Mouse (Mus musculus): ENCODE measurements around the gene Btbd2. TPM values are rescaled to one million over a fixed set of nuclear protein-coding genes. Genes with fewer than 3 reads are reported as not detected.
A peak's percentile ranks its signal among the peaks of the same experiment; 100 is the strongest.

Gene Btbd2
- 14.4 and 15.9 TPM in 2 replicates for polyA plus RNA-seq (2015; fragmentation: Nextera tagmentation; extraction: Ambion mirVana)

DNA sequence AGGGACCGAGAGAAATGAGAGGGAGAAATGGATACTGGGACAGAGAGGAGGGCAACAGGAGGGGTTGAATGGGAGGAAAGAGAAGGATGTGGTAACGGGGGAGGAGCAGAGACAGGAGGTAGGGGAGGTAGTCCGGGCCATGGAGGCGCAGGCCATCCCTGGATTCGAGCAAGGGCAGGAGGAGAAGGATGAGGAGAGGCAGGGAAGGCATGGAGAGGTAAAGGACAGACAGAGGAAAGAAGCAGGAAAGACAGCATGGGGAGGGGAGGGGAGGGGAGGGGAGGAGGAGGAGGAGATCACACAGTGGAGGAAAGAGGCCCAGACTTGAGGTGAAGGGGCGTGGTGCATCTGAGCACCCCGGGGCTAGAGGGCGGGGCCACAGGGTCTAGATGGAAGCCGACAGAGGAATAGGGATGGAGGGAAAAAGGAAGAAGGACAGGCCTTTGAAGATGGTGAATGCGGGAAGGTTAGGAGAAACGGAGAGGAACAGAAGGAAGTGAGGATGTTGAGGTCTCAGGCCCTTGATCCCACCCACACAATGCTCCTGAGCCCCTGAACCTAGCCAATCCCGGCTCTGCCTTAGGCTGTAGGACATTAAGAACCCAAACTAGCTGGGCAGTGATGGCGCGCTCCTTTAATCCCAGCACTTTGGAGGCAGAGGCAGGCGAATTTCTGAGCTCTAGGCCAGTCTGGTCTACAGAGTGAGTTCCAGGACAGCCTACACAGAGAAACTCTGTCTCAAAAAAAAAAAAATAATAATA, at the start of gene Btbd2:
TSS of gene Btbd2 (minus strand) at position 209 of the 761 bp plus-strand sequence.
- Histone ChIP-seq H3K4me3 (replicated peaks) (peak within 1 kb of the TSS; percentile 86), H3K4me1 (replicated peaks) (peaks cover 71% of the 10 kb centered on the region), H3K9me3 (replicated peaks) (no peaks in the 10 kb centered on the region), H3K4me2 (peak within 1 kb of the TSS; percentile 92), H3K27me3 (no peaks in the 10 kb centered on the region), H3K27ac (replicated peaks) (peak within 1 kb of the TSS; percentile 87), H3K9ac (peak within 1 kb of the TSS; percentile 90), H3K36me3 (replicated peaks) (no peaks in the 10 kb centered on the region)
- 35% methylated on average over 15 of the region's 15 CpGs for WGBS (ENCODE audit: insufficient replicate concordance)
- ATAC-seq (ENCODE audit: insufficient read depth), result peak; percentile 9; the same call in 1 of the 2 replicates

DNA sequence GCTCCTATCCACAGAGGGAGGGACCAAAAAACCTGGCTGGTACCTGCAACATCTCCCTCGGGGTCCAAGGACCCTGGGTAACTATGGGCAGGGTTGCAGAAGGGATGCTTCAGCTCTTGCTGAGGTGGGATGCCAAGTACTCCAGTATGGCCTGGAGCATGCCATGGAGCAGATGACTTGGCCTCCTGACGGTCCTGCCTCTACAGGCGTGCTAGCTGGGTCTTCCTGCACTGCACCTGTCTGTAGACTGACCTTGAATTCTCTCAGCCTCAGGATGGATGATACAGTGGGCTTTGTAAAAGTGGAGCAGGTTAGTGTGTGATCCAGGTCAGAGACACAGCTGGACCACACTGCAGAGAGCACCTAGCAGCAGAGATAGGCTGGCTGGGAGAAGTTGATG, 48.6 kb upstream of the Btbd2 start:
- H3K4me3 ChIP-seq (replicated peaks), result no peak overlapping the region
- no peak overlapping the region for H3K27ac ChIP-seq (replicated peaks)
- 63% methylated on average over 3 of the region's 3 CpGs for WGBS (ENCODE audit: insufficient replicate concordance)
- H3K4me2 ChIP-seq, result no peak overlapping the region
- H3K9me3 ChIP-seq (replicated peaks), result no peaks in the 10 kb centered on the region
- ATAC-seq (ENCODE audit: insufficient read depth), result no peak
- no peak overlapping the region for H3K9ac ChIP-seq
- no peaks in the 10 kb centered on the region for H3K27me3 ChIP-seq
- peaks cover 48% of the 10 kb centered on the region for H3K4me1 ChIP-seq (replicated peaks)
- peaks cover 43% of the 10 kb centered on the region for H3K36me3 ChIP-seq (replicated peaks)

DNA sequence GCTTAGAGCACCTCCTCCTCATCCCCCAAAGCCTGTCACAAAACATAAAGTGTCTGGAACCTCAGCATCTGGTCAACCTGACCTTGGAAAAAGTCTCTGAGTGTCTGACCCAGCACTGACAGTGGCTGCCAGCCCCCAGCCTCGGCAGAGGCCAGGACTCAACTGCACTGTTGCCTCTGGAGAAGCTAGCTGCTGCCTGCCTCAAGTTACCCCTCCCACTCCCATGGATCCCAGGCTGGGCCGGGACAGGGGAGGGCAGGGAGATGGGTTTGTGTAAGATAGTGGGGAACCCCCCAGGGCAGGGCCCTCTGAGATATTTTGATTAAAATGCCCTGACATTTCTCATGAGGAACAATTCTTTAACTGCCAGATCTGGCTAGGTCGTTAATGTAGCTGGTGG, 48.2 kb upstream of the Btbd2 start:
- Histone ChIP-seq H3K27ac (replicated peaks) (no peak overlapping the region), H3K9ac (no peak overlapping the region), H3K9me3 (replicated peaks) (no peaks in the 10 kb centered on the region), H3K4me3 (replicated peaks) (no peak overlapping the region), H3K4me2 (no peak overlapping the region), H3K27me3 (no peaks in the 10 kb centered on the region), H3K36me3 (replicated peaks) (peaks cover 39% of the 10 kb centered on the region), H3K4me1 (replicated peaks) (peaks cover 53% of the 10 kb centered on the region)
- 44% methylated on average over 3 of the region's 3 CpGs for WGBS (ENCODE audit: insufficient replicate concordance)
- no peak for ATAC-seq (ENCODE audit: insufficient read depth)

DNA sequence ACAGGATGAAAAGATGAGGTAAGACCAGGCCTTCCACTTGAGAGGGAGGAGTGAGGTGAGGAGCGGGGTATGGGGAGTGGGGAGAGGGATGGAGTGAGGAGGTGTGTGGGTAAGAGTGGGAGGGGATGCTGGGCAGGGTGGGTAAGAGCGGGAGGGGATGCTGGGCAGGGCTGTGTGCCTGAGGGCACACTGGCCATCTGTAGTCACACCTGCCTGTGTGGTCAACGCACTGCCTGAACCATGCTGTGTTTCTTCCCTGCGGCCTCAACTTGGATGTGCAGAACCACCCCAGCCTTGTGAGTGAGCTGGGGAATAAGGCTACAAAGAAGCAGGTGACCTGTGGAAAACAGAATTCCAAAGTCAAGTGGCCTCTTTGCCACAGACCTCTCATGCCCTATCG, 47.5 kb upstream of the Btbd2 start:
- H3K36me3 ChIP-seq (replicated peaks), result peaks cover 34% of the 10 kb centered on the region
- H3K27me3 ChIP-seq, result no peaks in the 10 kb centered on the region
- no peak overlapping the region for H3K4me2 ChIP-seq
- 92% methylated on average over 5 of the region's 5 CpGs for WGBS (ENCODE audit: insufficient replicate concordance)
- H3K4me3 ChIP-seq (replicated peaks), result no peak overlapping the region
- H3K9me3 ChIP-seq (replicated peaks), result no peaks in the 10 kb centered on the region
- peaks cover 59% of the 10 kb centered on the region for H3K4me1 ChIP-seq (replicated peaks)
- no peak for ATAC-seq (ENCODE audit: insufficient read depth)
- H3K9ac ChIP-seq, result no peak overlapping the region
- 0 out of 2 replicates have a peak overlapping the region, but pooled peaks have one; percentile 9 for H3K27ac ChIP-seq (replicated peaks)

DNA sequence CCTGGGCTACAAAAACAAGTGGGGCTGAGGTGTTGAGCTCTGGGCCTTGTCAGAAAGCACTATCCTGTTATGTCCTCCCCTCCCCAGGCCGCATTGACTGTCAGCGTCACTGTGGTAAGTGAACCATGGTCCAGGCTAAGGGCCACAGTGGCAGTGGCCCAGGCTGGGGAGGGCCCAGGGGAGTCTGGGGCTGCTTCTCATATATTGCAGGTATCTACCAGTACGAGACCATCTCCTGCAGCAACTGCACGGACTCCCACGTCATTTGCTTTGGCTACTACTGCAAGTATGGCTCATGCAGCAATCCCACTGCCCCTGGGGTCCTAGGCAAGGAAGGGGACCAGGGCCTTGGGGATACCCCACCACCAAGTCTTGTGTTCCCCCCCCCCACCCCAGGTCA, 46.8 kb upstream of the Btbd2 start:
- H3K9me3 ChIP-seq (replicated peaks), result no peaks in the 10 kb centered on the region
- H3K27ac ChIP-seq (replicated peaks), result peak overlapping the region; percentile 98
- WGBS (ENCODE audit: insufficient replicate concordance), result 80% methylated on average over 5 of the region's 5 CpGs
- ATAC-seq (ENCODE audit: insufficient read depth), result no peak
- peak overlapping the region; percentile 95 for H3K4me2 ChIP-seq
- H3K27me3 ChIP-seq, result no peaks in the 10 kb centered on the region
- H3K4me1 ChIP-seq (replicated peaks), result peaks cover 67% of the 10 kb centered on the region
- H3K9ac ChIP-seq, result peak overlapping the region; percentile 79; the same call in 1 of the 2 replicates
- H3K4me3 ChIP-seq (replicated peaks), result peak overlapping the region; percentile 74
- H3K36me3 ChIP-seq (replicated peaks), result peaks cover 32% of the 10 kb centered on the region

DNA sequence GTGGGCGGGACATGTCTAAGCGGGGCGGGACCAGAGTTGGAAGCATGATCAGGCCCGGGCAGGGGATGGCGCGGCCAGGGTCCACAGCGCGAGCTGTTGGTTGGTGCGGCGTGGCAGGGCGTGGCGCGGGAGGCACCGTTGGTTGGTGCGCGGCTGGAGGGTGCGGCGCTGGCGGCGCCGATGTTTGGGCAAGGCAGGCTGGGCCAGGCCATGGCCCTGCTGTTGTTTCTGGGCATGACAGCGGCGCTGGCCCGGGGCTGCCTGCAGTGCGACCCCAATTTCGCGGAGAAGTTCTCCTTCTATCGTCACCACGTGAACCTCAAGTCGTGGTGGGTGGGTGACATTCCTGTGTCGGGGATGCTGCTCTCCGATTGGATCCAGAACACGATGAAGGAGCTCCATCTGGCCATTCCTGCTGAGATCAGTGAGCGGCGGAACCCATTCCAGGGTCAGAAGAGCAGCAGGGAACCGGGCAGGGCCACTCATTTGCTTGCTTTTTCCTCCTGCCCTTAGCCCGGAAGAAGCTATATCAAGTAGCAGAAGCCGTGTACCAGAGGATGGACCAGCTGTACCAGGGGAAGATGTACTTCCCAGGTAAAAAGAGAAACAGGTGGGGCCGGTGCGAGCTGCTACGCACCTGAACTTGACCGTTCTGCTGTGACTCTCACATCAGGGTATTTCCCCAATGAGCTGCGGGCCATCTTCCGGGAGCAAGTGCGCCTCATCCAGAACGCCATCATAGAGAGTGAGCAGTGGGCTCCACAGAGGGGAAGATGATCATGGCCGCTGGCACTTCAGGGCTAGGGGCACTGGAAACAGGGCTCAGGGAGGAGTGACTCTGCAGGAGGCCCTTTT, 45.9 kb upstream of the Btbd2 start:
- peaks cover 75% of the 10 kb centered on the region for H3K4me1 ChIP-seq (replicated peaks)
- no peaks in the 10 kb centered on the region for H3K27me3 ChIP-seq
- H3K9ac ChIP-seq, result peak overlapping the region; percentile 79
- ATAC-seq (ENCODE audit: insufficient read depth), result peak; percentile 80
- H3K36me3 ChIP-seq (replicated peaks), result peaks cover 26% of the 10 kb centered on the region
- peak overlapping the region; percentile 95 for H3K4me2 ChIP-seq
- WGBS (ENCODE audit: insufficient replicate concordance), result under 1% methylated on average over 47 of the region's 47 CpGs
- no peaks in the 10 kb centered on the region for H3K9me3 ChIP-seq (replicated peaks)
- H3K27ac ChIP-seq (replicated peaks), result peak overlapping the region; percentile 98
- peak overlapping the region; percentile 74 for H3K4me3 ChIP-seq (replicated peaks)

DNA sequence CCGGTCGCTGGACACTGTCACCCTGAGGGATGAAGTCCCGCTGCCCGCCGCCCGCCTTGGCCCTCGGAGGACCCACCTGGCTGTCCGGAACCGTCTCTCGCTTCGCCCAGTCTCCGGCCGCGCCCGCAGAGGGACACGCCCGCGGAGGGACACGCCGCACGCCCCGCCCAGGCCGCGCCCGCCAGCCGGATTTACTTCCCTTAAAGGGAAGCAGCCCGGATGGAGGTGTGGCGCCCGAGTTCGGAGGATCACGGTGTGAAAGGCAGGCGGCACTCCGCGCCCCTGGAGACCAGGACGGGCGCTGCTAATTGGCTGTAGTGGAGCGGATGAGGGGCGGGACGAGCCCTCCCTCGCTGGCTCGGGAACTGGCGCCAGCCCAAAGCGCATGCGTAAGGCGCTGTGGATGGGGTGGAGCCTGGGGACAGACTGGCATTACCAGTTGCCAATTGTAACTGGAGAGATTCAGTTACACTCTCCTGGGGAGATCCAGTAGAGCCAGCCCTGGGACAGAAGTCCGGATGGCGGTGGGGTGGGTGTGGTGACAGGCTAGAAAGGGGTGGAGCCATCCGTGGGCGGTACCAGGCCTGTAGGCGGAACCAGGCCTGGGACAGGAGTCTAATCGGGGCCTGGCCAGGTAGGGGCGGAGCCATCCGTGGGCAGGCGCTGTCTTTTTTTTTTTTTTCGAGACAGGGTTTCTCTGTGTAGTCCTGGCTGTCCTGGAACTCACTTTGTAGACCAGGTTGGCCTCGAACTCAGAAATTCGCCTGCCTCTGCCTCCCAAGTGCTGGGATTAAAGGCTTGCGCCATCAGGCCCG, 45.1 kb upstream of the Btbd2 start, which contains the start of the genes Mob3a and Izumo4:
TSS of gene Mob3a (minus strand) at position 257 of the 815 bp plus-strand sequence.
TSS of gene Izumo4 (plus strand) at position 464 of the 815 bp plus-strand sequence.
- no peaks in the 10 kb centered on the region for H3K9me3 ChIP-seq (replicated peaks)
- H3K9ac ChIP-seq, result peak within 1 kb of the TSS; percentile 79
- no peaks in the 10 kb centered on the region for H3K27me3 ChIP-seq
- peak within 1 kb of the TSS; percentile 98 for H3K27ac ChIP-seq (replicated peaks)
- WGBS (ENCODE audit: insufficient replicate concordance), result under 1% methylated on average over 59 of the region's 59 CpGs
- peak within 1 kb of the TSS; percentile 95 for H3K4me2 ChIP-seq
- H3K36me3 ChIP-seq (replicated peaks), result peaks cover 18% of the 10 kb centered on the region
- peaks cover 84% of the 10 kb centered on the region for H3K4me1 ChIP-seq (replicated peaks)
- ATAC-seq (ENCODE audit: insufficient read depth), result peak; percentile 79
- peak within 1 kb of the TSS; percentile 74 for H3K4me3 ChIP-seq (replicated peaks)

DNA sequence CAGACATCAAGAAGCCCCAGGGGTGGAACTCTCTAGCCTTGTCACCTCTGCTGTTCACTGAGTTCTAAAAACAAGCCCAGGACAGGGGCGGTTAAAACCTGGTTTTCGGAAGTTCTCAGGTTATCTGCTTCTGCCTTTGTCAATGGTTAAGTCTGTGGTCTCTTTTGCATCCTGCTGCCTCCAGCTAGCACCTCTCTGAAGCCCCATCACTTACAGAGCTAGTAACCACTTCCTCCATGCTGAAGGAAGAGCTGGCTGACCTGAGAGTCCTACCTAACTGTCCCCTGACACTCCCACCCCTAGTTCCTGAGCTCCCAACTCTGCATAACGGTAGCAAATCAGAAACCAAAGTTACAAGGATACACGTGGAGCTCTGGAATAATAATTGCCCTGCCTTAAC, 43.9 kb upstream of the Btbd2 start:
- 10% methylated on average over 4 of the region's 4 CpGs for WGBS (ENCODE audit: insufficient replicate concordance)
- no peak for ATAC-seq (ENCODE audit: insufficient read depth)
- H3K36me3 ChIP-seq (replicated peaks), result 0 out of 2 replicates have a peak, but pooled peaks cover 10% of the 10 kb centered on the region
- peak overlapping the region; percentile 79 for H3K9ac ChIP-seq
- H3K4me2 ChIP-seq, result peak overlapping the region; percentile 95
- H3K27ac ChIP-seq (replicated peaks), result peak overlapping the region; percentile 98
- no peaks in the 10 kb centered on the region for H3K27me3 ChIP-seq
- H3K4me1 ChIP-seq (replicated peaks), result peaks cover 96% of the 10 kb centered on the region
- H3K9me3 ChIP-seq (replicated peaks), result no peaks in the 10 kb centered on the region
- peak overlapping the region; percentile 74 for H3K4me3 ChIP-seq (replicated peaks)

DNA sequence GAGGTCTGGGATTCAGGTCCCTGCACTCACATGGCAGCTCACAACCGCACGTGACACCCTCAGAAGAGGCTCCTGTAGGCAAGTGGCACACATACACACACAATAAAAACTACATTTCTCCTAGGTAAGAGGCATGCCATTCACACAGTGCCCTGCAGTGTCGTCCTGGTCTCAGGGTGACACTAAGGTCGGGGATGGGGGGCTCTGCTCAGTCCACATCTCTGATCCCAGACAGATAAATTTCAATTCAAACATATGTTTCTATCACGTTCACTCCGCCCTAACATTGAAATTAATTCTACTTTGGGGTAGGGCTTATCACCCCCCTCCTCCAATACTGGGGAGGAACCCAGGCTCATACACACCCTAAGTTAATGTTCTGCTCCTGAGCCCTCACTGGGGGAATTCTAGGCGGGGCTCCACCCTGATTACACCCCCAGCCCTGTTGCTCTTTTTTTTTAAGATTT, 43.2 kb upstream of the Btbd2 start:
- peak overlapping the region; percentile 98 for H3K27ac ChIP-seq (replicated peaks)
- peak overlapping the region; percentile 6 for H3K9ac ChIP-seq
- H3K4me2 ChIP-seq, result peak overlapping the region; percentile 95
- peaks cover 99% of the 10 kb centered on the region for H3K4me1 ChIP-seq (replicated peaks)
- WGBS (ENCODE audit: insufficient replicate concordance), result 41% methylated on average over 7 of the region's 7 CpGs
- 0 out of 2 replicates have a peak, but pooled peaks cover 10% of the 10 kb centered on the region for H3K36me3 ChIP-seq (replicated peaks)
- H3K27me3 ChIP-seq, result no peaks in the 10 kb centered on the region
- H3K9me3 ChIP-seq (replicated peaks), result no peaks in the 10 kb centered on the region
- no peak for ATAC-seq (ENCODE audit: insufficient read depth)
- H3K4me3 ChIP-seq (replicated peaks), result peak overlapping the region; percentile 74

DNA sequence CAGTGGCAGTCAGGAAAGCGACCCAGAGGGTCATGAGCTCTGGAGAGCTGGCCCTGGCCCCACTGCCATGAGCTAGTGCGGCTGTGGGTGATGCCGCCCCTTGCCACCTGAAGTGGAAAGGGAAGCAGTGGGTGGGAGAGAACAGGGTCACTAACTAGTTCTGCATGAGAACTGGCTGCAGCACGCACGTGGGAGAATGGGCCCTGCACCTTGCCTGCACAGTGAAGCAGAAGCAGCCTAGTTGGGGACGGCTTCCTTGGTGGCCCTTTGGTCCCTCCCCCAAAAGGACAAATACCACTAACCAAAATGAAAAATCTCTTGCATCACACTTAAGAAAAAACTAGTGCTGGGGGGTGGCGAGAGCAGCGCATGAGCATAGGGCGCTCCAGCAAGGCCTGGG, 41.7 kb upstream of the Btbd2 start:
- Histone ChIP-seq H3K4me1 (replicated peaks) (peaks cover 100% of the 10 kb centered on the region), H3K27ac (replicated peaks) (peak overlapping the region; percentile 91), H3K4me3 (replicated peaks) (peak overlapping the region; percentile 36), H3K36me3 (replicated peaks) (peaks cover 19% of the 10 kb centered on the region), H3K9ac (peak overlapping the region; percentile 52; the same call in 1 of the 2 replicates), H3K9me3 (replicated peaks) (no peaks in the 10 kb centered on the region), H3K4me2 (peak overlapping the region; percentile 95), H3K27me3 (no peaks in the 10 kb centered on the region)
- no peak for ATAC-seq (ENCODE audit: insufficient read depth)
- 54% methylated on average over 9 of the region's 9 CpGs for WGBS (ENCODE audit: insufficient replicate concordance)

Data from liver, embryonic 15.5 days (tissue).